In genomic region chrX:152973476-152974203, GRCm38 (mm10) we compare ENCODE assay signal across 11 mouse cellular contexts. TPM values are rescaled to one million over a fixed set of nuclear protein-coding genes. Genes with fewer than 3 reads are reported as not detected.
DNase-seq lines count a peak whose midpoint lies in the region; ATAC-seq and TF ChIP-seq lines count a peak whose summit lies in the region.
"Not testable (repeated sequence)": the region's sequence is repeated elsewhere in the genome, so short reads cannot be mapped to it uniquely, and the experiment has no call there.
"Had no signal": no experiment of that assay in that cellular context is flagged by ENCODE, and none has a peak within 500 bp of the region (broad histone marks: within the 10 kb centered on the region; RNA-seq: fewer than 3 reads in every experiment).

No protein-coding gene starts in this region.

- 24% methylated on average over 5 of the region's 19 CpGs for WGBS in forebrain, embryonic 13.5 days
- 32% methylated on average over 5 of the region's 19 CpGs for WGBS in heart, embryonic 13.5 days
- WGBS in hindbrain, embryonic 15.5 days: 28% methylated on average over 5 of the region's 19 CpGs
- 21% methylated on average over 5 of the region's 19 CpGs for WGBS in kidney, postnatal 0 days
- WGBS in lung, embryonic 14.5 days: 28% methylated on average over 5 of the region's 19 CpGs
- 16% methylated on average over 5 of the region's 19 CpGs for WGBS in midbrain, embryonic 14.5 days
- WGBS in stomach, embryonic 14.5 days: 31% methylated on average over 5 of the region's 19 CpGs

- not testable (repeated sequence) for H3K4me3 ChIP-seq in forebrain, embryonic 13.5 days; heart, embryonic 13.5 days; hindbrain, embryonic 15.5 days; kidney, postnatal 0 days (replicated peaks; ENCODE audit: low read depth, low read length); lung, embryonic 14.5 days (ENCODE audit: low read depth, low read length); midbrain, embryonic 14.5 days (replicated peaks; ENCODE audit: low read depth, low read length); stomach, embryonic 14.5 days (ENCODE audit: low read depth, low read length)

- not testable (repeated sequence) for H3K27me3 ChIP-seq in forebrain, embryonic 13.5 days; hindbrain, embryonic 15.5 days; kidney, postnatal 0 days (ENCODE audit: insufficient read depth, low read length); lung, embryonic 14.5 days (ENCODE audit: insufficient read depth, low read length); midbrain, embryonic 14.5 days (ENCODE audit: control insufficient read depth, insufficient read depth, low read length); stomach, embryonic 14.5 days (ENCODE audit: control insufficient read depth, insufficient read depth, low read length)
- H3K27me3 ChIP-seq in heart, embryonic 13.5 days (replicated peaks): peaks cover 19% of the 10 kb centered on the region

- H3K4me1 ChIP-seq in forebrain, embryonic 13.5 days: peaks cover 14% of the 10 kb centered on the region; the same call in 1 of the 2 replicates
- H3K4me1 ChIP-seq in heart, embryonic 13.5 days; hindbrain, embryonic 15.5 days (replicated peaks); kidney, postnatal 0 days (replicated peaks; ENCODE audit: insufficient read depth, low read length); lung, embryonic 14.5 days (ENCODE audit: insufficient read depth); midbrain, embryonic 14.5 days (ENCODE audit: control insufficient read depth, insufficient read depth, low read length); stomach, embryonic 14.5 days (ENCODE audit: control insufficient read depth, insufficient read depth, low read length): not testable (repeated sequence)

- H3K27ac ChIP-seq in forebrain, embryonic 13.5 days: peak overlapping the region; percentile 84
- not testable (repeated sequence) for H3K27ac ChIP-seq in heart, embryonic 13.5 days (replicated peaks); kidney, postnatal 0 days; lung, embryonic 14.5 days (ENCODE audit: low read depth); stomach, embryonic 14.5 days (ENCODE audit: low read length)
- H3K27ac ChIP-seq in hindbrain, embryonic 15.5 days (replicated peaks): peak overlapping the region; percentile 75
- H3K27ac ChIP-seq in midbrain, embryonic 14.5 days (replicated peaks; ENCODE audit: low read depth, low read length): peak overlapping the region; percentile 89

- TF ChIP-seq CTCF in kidney, postnatal 0 days (IDR thresholded peaks at IDR 0.05; ENCODE audit: low read depth); lung, embryonic 14.5 days (IDR thresholded peaks at IDR 0.05; ENCODE audit: low read depth): not testable (repeated sequence)

- not testable (repeated sequence) for H3K36me3 ChIP-seq in forebrain, embryonic 13.5 days (ENCODE audit: poor library complexity, severe bottlenecking); heart, embryonic 13.5 days; hindbrain, embryonic 15.5 days; kidney, postnatal 0 days (ENCODE audit: insufficient read depth, low read length); lung, embryonic 14.5 days (ENCODE audit: insufficient read depth); midbrain, embryonic 14.5 days (ENCODE audit: control insufficient read depth, insufficient read depth, low read length); stomach, embryonic 14.5 days (ENCODE audit: control insufficient read depth, insufficient read depth, low read length)

- ATAC-seq in common myeloid progenitor, adult 5-6 weeks (replicated peaks; ENCODE audit: low read depth, poor library complexity, severe bottlenecking): peak; percentile 95
- ATAC-seq in forebrain, embryonic 13.5 days: peak; percentile 97
- not testable (repeated sequence) for ATAC-seq in heart, embryonic 13.5 days (ENCODE audit: extremely low read depth, insufficient number of reproducible peaks, low FRiP score, low TSS enrichment)
- ATAC-seq in hindbrain, embryonic 15.5 days (ENCODE audit: low FRiP score, low read depth): peak; percentile 96
- peak; percentile 85 for ATAC-seq in kidney, postnatal 0 days (replicated peaks; ENCODE audit: low FRiP score, low read depth)
- ATAC-seq in lung, embryonic 14.5 days (ENCODE audit: insufficient read depth): peak; percentile 91
- peak; percentile 94 for ATAC-seq in midbrain, embryonic 14.5 days (ENCODE audit: low FRiP score, low TSS enrichment)
- ATAC-seq in stomach, embryonic 14.5 days (ENCODE audit: insufficient number of reproducible peaks, insufficient read depth, low FRiP score, low read depth): peak; percentile 80; the same call in 1 of the 2 replicates

- peak overlapping the region; percentile 40 for H3K4me2 ChIP-seq in forebrain, embryonic 13.5 days
- H3K4me2 ChIP-seq in heart, embryonic 13.5 days: peak overlapping the region; percentile 53
- peak overlapping the region; percentile 39 for H3K4me2 ChIP-seq in hindbrain, embryonic 15.5 days
- H3K4me2 ChIP-seq in kidney, postnatal 0 days (ENCODE audit: low read length); stomach, embryonic 14.5 days (replicated peaks; ENCODE audit: low read depth, low read length): not testable (repeated sequence)
- peak overlapping the region; percentile 35; the same call in 1 of the 2 replicates for H3K4me2 ChIP-seq in lung, embryonic 14.5 days
- peak overlapping the region; percentile 37 for H3K4me2 ChIP-seq in midbrain, embryonic 14.5 days (ENCODE audit: low read length)

- not testable (repeated sequence) for H3K9me3 ChIP-seq in forebrain, embryonic 13.5 days (replicated peaks); heart, embryonic 13.5 days; hindbrain, embryonic 15.5 days; kidney, postnatal 0 days (replicated peaks; ENCODE audit: low read length); lung, embryonic 14.5 days (ENCODE audit: low read depth, low read length); midbrain, embryonic 14.5 days (ENCODE audit: control insufficient read depth, low read length); stomach, embryonic 14.5 days (ENCODE audit: control insufficient read depth, low read depth, low read length)

- not testable (repeated sequence) for DNase-seq in kidney, postnatal 0 days (ENCODE audit: low spot score); lung, embryonic 14.5 days; midbrain, embryonic 14.5 days

- not testable (repeated sequence) for H3K9ac ChIP-seq in forebrain, embryonic 13.5 days; heart, embryonic 13.5 days; hindbrain, embryonic 15.5 days; kidney, postnatal 0 days (ENCODE audit: low read depth, low read length); lung, embryonic 14.5 days; midbrain, embryonic 14.5 days (replicated peaks; ENCODE audit: low read length); stomach, embryonic 14.5 days (replicated peaks; ENCODE audit: low read depth, low read length)

RNA-seq across cellular contexts. Expression of gene Usp51, which starts 32.6 kb away (rescaled TPM):
- total RNA-seq in common myeloid progenitor, adult 5-6 weeks (2017): 1.1 and 1.3 TPM in 2 replicates
- polyA plus RNA-seq in forebrain, embryonic 13.5 days (2015; fragmentation: Nextera tagmentation; extraction: Ambion mirVana): 3.3 and 3.7 TPM in 2 replicates
- 0.66 and 0.88 TPM in 2 replicates for polyA plus RNA-seq in heart, embryonic 13.5 days (2015; fragmentation: Nextera tagmentation; extraction: Ambion mirVana)
- polyA plus RNA-seq in hindbrain, embryonic 15.5 days (2015; fragmentation: Nextera tagmentation; extraction: Ambion mirVana): 2.4 and 3.3 TPM in 2 replicates
- polyA plus RNA-seq in kidney, postnatal 0 days (2015; fragmentation: Nextera tagmentation; extraction: Ambion mirVana): 0.52 and 0.75 TPM in 2 replicates
- polyA plus RNA-seq in lung, embryonic 14.5 days (2014; fragmentation: Nextera tagmentation; extraction: Ambion mirVana): 1.5 and 1.6 TPM in 2 replicates
- polyA plus RNA-seq in midbrain, embryonic 14.5 days (2014; fragmentation: Nextera tagmentation; extraction: Ambion mirVana): 3.7 and 4.3 TPM in 2 replicates
- 1.3 and 1.5 TPM in 2 replicates for polyA plus RNA-seq in stomach, embryonic 14.5 days (2014; fragmentation: Nextera tagmentation; extraction: Ambion mirVana)
- total RNA-seq: G1E; gastrocnemius, postnatal 25 days; liver, adult 2 months had no signal
- polyA plus RNA-seq: G1E; liver, adult 2 months had no signal
